ENCODE assay signal across 12 mouse cellular contexts in the genomic region with DNA sequence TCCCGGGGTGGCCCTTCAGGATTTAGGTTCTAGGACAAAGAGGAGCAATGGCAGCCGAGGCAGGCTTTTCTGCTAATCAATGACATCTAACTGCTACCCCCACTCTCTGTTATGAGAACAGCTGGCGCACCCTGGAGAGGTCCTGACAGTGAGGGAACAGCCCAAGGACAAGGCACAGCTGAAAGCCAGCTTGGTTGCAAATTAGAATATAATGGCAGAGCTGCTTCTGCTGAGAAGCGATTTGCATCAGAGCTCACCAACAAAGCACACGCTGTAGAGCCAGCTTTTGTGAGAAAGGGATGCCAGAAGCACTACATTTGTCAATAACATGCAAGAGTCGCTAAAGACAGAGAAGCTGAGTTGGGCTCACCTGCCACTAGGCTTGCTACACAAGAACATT.
DNase-seq lines count a peak whose midpoint lies in the region; ATAC-seq and TF ChIP-seq lines count a peak whose summit lies in the region.
"Had no signal": no experiment of that assay in that cellular context is flagged by ENCODE, and none has a peak within 500 bp of the region (broad histone marks: within the 10 kb centered on the region; RNA-seq: fewer than 3 reads in every experiment).

No protein-coding gene starts in this region.

- ATAC-seq in lung, embryonic 14.5 days (ENCODE audit: insufficient read depth), result no peak
- peak; percentile 79 for ATAC-seq in embryonic facial prominence, embryonic 11.5 days (replicated peaks; ENCODE audit: insufficient number of reproducible peaks, low FRiP score, low TSS enrichment, low read depth)
- ATAC-seq in hindbrain, postnatal 0 days, result peak; percentile 69
- ATAC-seq in neural tube, embryonic 14.5 days (ENCODE audit: low read depth), result peak; percentile 78

- 0 out of 2 replicates have a peak, but pooled peaks cover 2% of the 10 kb centered on the region for H3K4me1 ChIP-seq in lung, embryonic 14.5 days (ENCODE audit: insufficient read depth)
- no peaks in the 10 kb centered on the region for H3K4me1 ChIP-seq in embryonic facial prominence, embryonic 11.5 days (ENCODE audit: control insufficient read depth, insufficient read depth, low read length)
- H3K4me1 ChIP-seq in hindbrain, postnatal 0 days (ENCODE audit: insufficient read depth, low read length), result peaks cover 10% of the 10 kb centered on the region; the same call in 1 of the 2 replicates
- peaks cover 16% of the 10 kb centered on the region for H3K4me1 ChIP-seq in neural tube, embryonic 14.5 days (ENCODE audit: control insufficient read depth, insufficient read depth, low read length)
- H3K4me1 ChIP-seq: embryonic facial prominence, embryonic 15.5 days had no signal

- H3K9me3 ChIP-seq in lung, embryonic 14.5 days (ENCODE audit: low read depth, low read length), result no peaks in the 10 kb centered on the region
- no peaks in the 10 kb centered on the region for H3K9me3 ChIP-seq in embryonic facial prominence, embryonic 11.5 days (replicated peaks; ENCODE audit: control insufficient read depth, low read length)
- no peaks in the 10 kb centered on the region for H3K9me3 ChIP-seq in hindbrain, postnatal 0 days (ENCODE audit: low read length)
- H3K9me3 ChIP-seq in neural tube, embryonic 14.5 days (ENCODE audit: control insufficient read depth, low read length), result no peaks in the 10 kb centered on the region
- H3K9me3 ChIP-seq: embryonic facial prominence, embryonic 15.5 days; heart, embryonic 10.5 days; kidney, embryonic 15.5 days had no signal

- H3K36me3 ChIP-seq in lung, embryonic 14.5 days (ENCODE audit: insufficient read depth), result no peaks in the 10 kb centered on the region
- H3K36me3 ChIP-seq in embryonic facial prominence, embryonic 11.5 days (replicated peaks; ENCODE audit: control insufficient read depth, insufficient read depth, low read depth, low read length), result no peaks in the 10 kb centered on the region
- no peaks in the 10 kb centered on the region for H3K36me3 ChIP-seq in hindbrain, postnatal 0 days (ENCODE audit: insufficient read depth, low read length)
- H3K36me3 ChIP-seq in neural tube, embryonic 14.5 days (ENCODE audit: control insufficient read depth, insufficient read depth, low read length), result no peaks in the 10 kb centered on the region
- H3K36me3 ChIP-seq: embryonic facial prominence, embryonic 15.5 days; heart, embryonic 10.5 days; kidney, embryonic 15.5 days had no signal

- 17% methylated on average over 6 of the region's 6 CpGs for WGBS in lung, embryonic 14.5 days
- 10% methylated on average over 6 of the region's 6 CpGs for WGBS in embryonic facial prominence, embryonic 11.5 days
- WGBS in hindbrain, postnatal 0 days, result 7% methylated on average over 6 of the region's 6 CpGs
- 3% methylated on average over 6 of the region's 6 CpGs for WGBS in neural tube, embryonic 14.5 days

- DNase-seq in lung, embryonic 14.5 days, result peak; percentile 14
- no peak for DNase-seq in lung, postnatal 36 days
- no peak for DNase-seq in embryonic facial prominence, embryonic 11.5 days (ENCODE audit: low spot score)
- peak; percentile 62 for DNase-seq in hindbrain, postnatal 0 days (ENCODE audit: low spot score)
- DNase-seq in testis, postnatal 14 days (ENCODE audit: low spot score), result no peak
- no peak for DNase-seq in thymus, postnatal 0 days (ENCODE audit: low spot score)
- no peak for DNase-seq in kidney, postnatal 25 days
- DNase-seq: adrenal gland, postnatal 14 days had no signal

- no peak overlapping the region for H3K4me2 ChIP-seq in lung, embryonic 14.5 days
- no peak overlapping the region for H3K4me2 ChIP-seq in embryonic facial prominence, embryonic 11.5 days (ENCODE audit: low read depth, low read length)
- no peak overlapping the region for H3K4me2 ChIP-seq in hindbrain, postnatal 0 days (ENCODE audit: low read depth, low read length)
- no peak overlapping the region for H3K4me2 ChIP-seq in neural tube, embryonic 14.5 days (ENCODE audit: low read depth, low read length)
- H3K4me2 ChIP-seq: embryonic facial prominence, embryonic 15.5 days; kidney, embryonic 15.5 days had no signal

- H3K27me3 ChIP-seq in lung, embryonic 14.5 days (ENCODE audit: insufficient read depth, low read length), result no peaks in the 10 kb centered on the region
- H3K27me3 ChIP-seq in embryonic facial prominence, embryonic 11.5 days (ENCODE audit: control insufficient read depth, insufficient read depth, low read length), result no peaks in the 10 kb centered on the region
- H3K27me3 ChIP-seq in hindbrain, postnatal 0 days (ENCODE audit: insufficient read depth, low read length), result no peaks in the 10 kb centered on the region
- H3K27me3 ChIP-seq in neural tube, embryonic 14.5 days (ENCODE audit: control insufficient read depth, insufficient read depth, low read length), result no peaks in the 10 kb centered on the region
- H3K27me3 ChIP-seq: embryonic facial prominence, embryonic 15.5 days; kidney, embryonic 15.5 days had no signal

- no peak overlapping the region for H3K9ac ChIP-seq in lung, embryonic 14.5 days
- H3K9ac ChIP-seq in embryonic facial prominence, embryonic 11.5 days (replicated peaks; ENCODE audit: low read length), result no peak overlapping the region
- no peak overlapping the region for H3K9ac ChIP-seq in hindbrain, postnatal 0 days (replicated peaks; ENCODE audit: low read length)
- no peak overlapping the region for H3K9ac ChIP-seq in neural tube, embryonic 14.5 days (replicated peaks; ENCODE audit: low read depth, low read length)
- H3K9ac ChIP-seq: embryonic facial prominence, embryonic 15.5 days; kidney, embryonic 15.5 days had no signal

- H3K27ac ChIP-seq in lung, embryonic 14.5 days (ENCODE audit: low read depth), result no peak overlapping the region
- no peak overlapping the region for H3K27ac ChIP-seq in embryonic facial prominence, embryonic 11.5 days (replicated peaks; ENCODE audit: low read depth, low read length)
- H3K27ac ChIP-seq in hindbrain, postnatal 0 days, result peak overlapping the region; percentile 33; the same call in 1 of the 2 replicates
- peak overlapping the region; percentile 83 for H3K27ac ChIP-seq in neural tube, embryonic 14.5 days (ENCODE audit: low read depth, low read length)
- H3K27ac ChIP-seq: embryonic facial prominence, embryonic 15.5 days; heart, embryonic 10.5 days; kidney, embryonic 15.5 days had no signal

- no peak for TF ChIP-seq CTCF in lung, embryonic 14.5 days (IDR thresholded peaks at IDR 0.05; ENCODE audit: low read depth)
- TF ChIP-seq CTCF in hindbrain, postnatal 0 days (IDR thresholded peaks at IDR 0.05; ENCODE audit: low read depth), result no peak

- H3K4me3 ChIP-seq in lung, embryonic 14.5 days (ENCODE audit: low read depth, low read length), result no peak overlapping the region
- H3K4me3 ChIP-seq in embryonic facial prominence, embryonic 11.5 days (ENCODE audit: low read depth, low read length), result no peak overlapping the region
- H3K4me3 ChIP-seq in hindbrain, postnatal 0 days (ENCODE audit: low read length), result no peak overlapping the region
- H3K4me3 ChIP-seq in neural tube, embryonic 14.5 days (ENCODE audit: low read depth, low read length), result no peak overlapping the region
- H3K4me3 ChIP-seq: embryonic facial prominence, embryonic 15.5 days; heart, embryonic 10.5 days; kidney, embryonic 15.5 days had no signal

Comparison
In these comparisons a context has a peak if more than half of its experiments do, and no peak if none do; other contexts are left out.
1. DNase-seq: peak in lung, embryonic 14.5 days (single experiment) and hindbrain, postnatal 0 days (single experiment); none in lung, postnatal 36 days (single experiment), embryonic facial prominence, embryonic 11.5 days (single experiment), testis, postnatal 14 days (single experiment), thymus, postnatal 0 days (single experiment) and kidney, postnatal 25 days (0 of 2).
2. H3K27ac ChIP-seq: peak in hindbrain, postnatal 0 days (single experiment) and neural tube, embryonic 14.5 days (single experiment); none in lung, embryonic 14.5 days (single experiment) and embryonic facial prominence, embryonic 11.5 days (single experiment).